Mouse (Mus musculus): ENCODE measurements around the gene Pigk.
A peak's percentile ranks its signal among the peaks of the same experiment; 100 is the strongest.

Gene Pigk

GRCm38 (mm10) chr3:152932544-152932943, 218.6 kb downstream of the Pigk start:
- DNase-seq (ENCODE audit: low read depth, low spot score) = no peak

- DNase-seq (ENCODE audit: low read depth, low spot score) = no peak
Observed at GRCm38 (mm10) chr3:152933737-152934136, 219.8 kb downstream of the Pigk start.

GRCm38 (mm10) chr3:152936313-152936712, 222.4 kb downstream of the Pigk start:
- no peak for DNase-seq (ENCODE audit: low read depth, low spot score)

DNA sequence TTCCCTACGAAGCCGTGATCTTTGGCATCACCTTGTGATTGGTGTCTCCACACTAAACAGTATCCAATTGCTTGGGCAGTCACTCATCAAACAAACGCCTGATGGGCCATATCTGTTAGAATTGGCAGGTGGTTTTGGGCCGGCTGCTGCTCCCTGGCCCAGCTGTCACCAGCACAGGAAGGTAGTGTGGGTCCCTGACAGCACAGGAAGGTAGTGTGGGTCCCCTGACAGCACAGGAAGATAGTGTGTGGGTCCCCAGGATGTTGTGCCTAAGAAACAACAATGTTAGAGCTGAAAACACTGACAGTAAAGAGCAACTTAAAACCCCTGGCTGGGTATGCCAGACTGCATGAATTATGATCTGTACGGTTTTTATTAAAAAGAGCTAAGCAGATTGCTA, 227.8 kb downstream of the Pigk start:
- no peak for DNase-seq (ENCODE audit: low read depth, low spot score)

- DNase-seq (ENCODE audit: low read depth, low spot score) = no peak
Observed at GRCm38 (mm10) chr3:152942985-152943384, 229.1 kb downstream of the Pigk start.

- no peak for DNase-seq (ENCODE audit: low read depth, low spot score)
Observed at GRCm38 (mm10) chr3:152944766-152945165, 230.9 kb downstream of the Pigk start.

DNA sequence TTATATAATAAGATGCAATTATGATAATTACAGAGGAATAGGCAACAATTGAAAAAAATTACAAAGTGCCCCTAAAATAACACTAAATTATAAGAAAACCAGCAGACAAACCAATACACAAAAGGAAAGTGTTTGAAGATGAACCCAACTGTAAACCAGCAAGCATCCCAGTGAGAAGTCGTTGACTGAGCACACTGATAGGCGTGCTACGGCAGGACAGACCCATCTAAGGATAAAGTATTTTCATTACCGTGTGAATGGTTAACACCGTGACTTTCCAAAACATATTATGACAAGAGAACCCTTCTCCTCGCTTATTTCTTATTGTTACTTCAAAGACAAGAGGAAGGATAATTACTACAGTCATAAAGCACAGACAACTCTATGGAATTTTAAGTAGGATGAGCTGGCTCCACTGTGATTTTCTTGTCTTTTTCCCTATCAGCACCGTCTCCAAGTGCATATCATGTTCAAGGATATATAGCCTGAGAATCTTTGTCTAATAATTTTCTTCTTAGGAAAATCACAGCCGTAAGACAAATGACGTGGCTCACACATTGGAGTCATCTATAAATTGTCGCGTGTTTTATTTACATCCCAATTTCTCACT, 233.2 kb downstream of the Pigk start:
- DNase-seq (ENCODE audit: low read depth, low spot score) = no peak

DNA sequence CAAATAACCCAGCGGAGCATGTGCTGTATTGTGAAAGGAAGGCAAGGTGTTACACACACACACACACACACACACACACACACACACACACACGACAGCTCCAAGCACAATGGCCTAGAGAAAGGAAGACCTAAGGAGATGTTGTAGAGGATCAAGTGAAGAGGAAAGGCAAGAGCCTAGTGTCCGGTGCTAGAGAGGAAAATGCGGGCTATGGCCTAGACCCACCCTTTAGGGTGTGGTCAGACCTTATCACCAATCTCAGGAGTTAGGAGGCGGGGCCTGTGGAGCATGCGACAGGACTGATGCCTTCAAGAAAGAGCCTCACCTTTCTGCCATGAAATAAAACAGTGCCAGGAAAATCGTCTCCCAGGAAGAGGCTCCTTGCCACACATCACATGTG, 234.7 kb downstream of the Pigk start:
- DNase-seq (ENCODE audit: low read depth, low spot score) = no peak

DNA sequence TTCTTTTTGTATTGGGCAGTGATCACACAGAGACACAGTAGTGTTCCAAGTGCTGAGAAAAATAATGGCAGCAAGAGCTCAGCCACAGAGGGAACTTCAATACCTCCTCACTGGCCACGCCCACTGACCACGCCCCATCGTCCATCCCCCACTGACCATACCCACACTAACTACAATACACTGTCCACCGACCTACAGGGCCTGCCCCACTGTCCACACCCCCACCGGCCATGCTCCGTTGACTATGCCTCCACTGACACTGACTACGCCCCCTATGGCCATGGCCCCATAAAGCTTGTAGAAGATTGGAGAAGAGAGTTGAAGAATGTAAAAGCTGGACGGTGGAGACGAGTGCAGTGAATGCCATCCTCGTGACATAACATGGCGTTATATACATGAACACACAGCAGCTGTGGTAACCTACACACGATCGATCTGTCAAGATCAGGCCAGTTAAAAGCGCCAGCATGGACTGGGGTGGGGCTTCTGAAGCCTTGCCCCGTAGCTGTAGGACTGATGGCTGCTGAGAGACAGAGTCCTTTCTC, 235.4 kb downstream of the Pigk start:
- no peak for DNase-seq (ENCODE audit: low read depth, low spot score)

- no peak for DNase-seq (ENCODE audit: low read depth, low spot score)
Observed at GRCm38 (mm10) chr3:152950299-152950698, 236.4 kb downstream of the Pigk start.

- no peak for DNase-seq (ENCODE audit: low read depth, low spot score)
Observed at GRCm38 (mm10) chr3:152950914-152951313, 237.0 kb downstream of the Pigk start.

GRCm38 (mm10) chr3:152951634-152952545, 238.0 kb downstream of the Pigk start:
- DNase-seq (ENCODE audit: low read depth, low spot score) = no peak

DNA sequence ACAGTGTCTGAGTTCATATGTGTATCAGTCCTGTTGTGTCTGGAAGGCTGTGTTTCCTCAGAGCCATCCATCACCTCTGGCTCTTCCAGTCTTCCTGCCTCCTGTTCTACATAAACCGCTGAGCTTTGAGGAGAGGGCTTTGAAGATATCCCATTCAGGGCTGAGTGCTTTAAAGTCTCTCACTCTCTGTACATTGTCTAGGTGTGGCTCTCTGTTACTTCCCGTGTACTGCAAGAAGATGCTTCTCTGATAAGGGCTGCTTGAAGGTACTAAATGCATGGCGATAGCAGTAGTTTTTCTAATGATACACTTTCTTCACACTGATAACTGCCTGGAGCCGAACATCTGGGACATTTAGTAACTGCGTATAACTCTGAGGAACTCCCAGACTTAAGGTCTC, 242.1 kb downstream of the Pigk start:
- DNase-seq (ENCODE audit: low read depth, low spot score) = no peak

GRCm38 (mm10) chr3:152956771-152957170, 242.9 kb downstream of the Pigk start:
- DNase-seq (ENCODE audit: low read depth, low spot score) = no peak

- DNase-seq (ENCODE audit: low read depth, low spot score) = peak; percentile 67
Observed at GRCm38 (mm10) chr3:152958358-152959150, 244.7 kb downstream of the Pigk start.

DNA sequence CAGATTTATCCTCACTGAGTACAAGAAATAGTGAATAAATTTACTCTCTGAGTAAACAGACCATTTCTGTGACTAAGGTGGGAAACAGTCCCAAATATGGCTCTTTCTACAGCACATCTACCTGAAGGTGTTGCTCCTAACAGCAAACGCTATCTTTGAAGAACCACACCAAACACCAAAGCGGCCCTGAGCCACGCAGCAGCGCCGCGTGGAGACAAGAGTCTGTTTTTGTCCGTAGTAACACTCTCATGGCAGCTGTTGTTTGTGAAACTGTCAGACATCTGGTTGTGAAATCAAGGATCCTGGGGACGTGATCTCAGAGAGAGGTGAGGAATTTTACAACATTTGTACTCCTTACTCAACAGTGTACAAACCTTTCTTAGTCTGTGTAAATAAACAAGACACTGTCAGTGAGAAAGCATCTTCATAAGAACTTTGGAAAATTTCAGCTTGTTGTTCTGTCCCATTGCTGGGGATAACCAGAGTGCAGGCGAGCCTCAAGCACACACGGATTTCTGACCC, 248.0 kb downstream of the Pigk start:
- no peak for DNase-seq (ENCODE audit: low read depth, low spot score)

GRCm38 (mm10) chr3:152969774-152970347, 256.0 kb downstream of the Pigk start:
- no peak for DNase-seq (ENCODE audit: low read depth, low spot score)

DNA sequence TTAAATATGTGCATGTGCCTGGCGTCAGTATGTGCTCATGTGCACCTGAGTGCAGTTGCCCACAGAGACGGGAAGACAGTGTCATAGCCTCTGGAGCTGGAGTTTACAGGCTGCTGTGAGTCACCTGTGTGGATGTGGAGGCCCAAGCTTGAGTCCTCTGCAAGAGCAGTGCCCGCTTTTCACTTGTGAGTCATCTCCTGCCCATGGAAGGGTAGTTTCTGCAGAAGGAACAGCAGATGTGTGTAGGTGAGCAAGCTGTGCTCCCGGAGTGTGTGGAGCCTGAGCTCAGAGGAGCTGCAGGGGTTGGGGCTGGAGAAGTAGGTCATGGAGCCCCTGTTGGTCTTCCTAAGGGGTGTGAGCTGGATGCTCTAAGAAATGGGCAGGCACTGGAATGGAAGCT, 257.5 kb downstream of the Pigk start:
- peak; percentile 7 for DNase-seq (ENCODE audit: low read depth, low spot score)

DNA sequence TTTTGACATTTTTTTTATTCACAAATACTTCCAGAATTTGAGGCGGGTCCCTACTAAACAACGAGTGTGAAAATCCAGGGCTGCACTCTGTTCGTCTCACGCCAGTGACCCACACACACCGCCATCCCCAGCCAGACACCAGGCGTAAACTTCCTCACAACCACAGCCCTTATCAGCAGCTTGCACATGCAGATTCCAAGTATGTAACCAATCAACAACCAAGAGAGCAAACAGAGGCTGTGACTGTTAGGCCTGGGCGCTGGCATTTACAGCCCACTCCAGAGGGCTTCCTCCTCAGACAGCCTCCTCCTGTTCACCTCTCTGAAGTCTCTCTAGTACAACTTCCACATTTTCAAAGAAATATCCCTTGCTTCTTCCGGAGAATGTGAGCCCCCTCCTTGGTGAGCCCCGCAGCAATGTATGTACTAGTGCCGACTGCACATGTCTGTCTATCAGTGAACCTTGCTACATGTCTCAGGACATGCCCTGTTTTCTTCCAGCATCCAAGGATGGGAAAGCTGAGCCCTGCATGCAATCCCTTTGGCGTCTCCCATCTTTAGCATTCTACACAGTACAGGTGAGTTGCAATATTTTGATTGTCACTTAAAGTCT, 265.7 kb downstream of the Pigk start:
- DNase-seq (ENCODE audit: low read depth, low spot score) = no peak

DNA sequence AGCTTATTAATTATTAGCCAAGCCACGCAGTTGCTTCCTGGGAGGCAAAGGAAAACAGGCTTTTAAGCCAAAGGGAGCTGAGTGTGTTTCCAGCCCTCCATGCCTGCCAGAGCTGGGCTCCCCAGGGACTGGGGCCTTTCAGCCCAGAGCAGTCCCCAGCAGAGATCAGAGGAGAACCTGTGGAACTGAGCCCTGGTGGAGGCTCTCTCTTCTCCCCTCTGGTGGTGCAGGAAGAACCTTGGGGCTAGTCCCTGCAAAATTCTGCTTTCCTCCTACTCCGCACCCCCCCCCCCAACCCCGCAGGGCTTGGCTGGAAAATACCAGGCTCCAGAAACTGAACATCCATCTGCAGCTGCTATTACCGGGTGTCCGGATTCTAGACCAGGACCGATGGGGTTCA, 266.5 kb downstream of the Pigk start:
- no peak for DNase-seq (ENCODE audit: low read depth, low spot score)
